Mouse (Mus musculus) fat pad, adult 2 months (tissue): ENCODE measurements around the gene Hist1h2bl.
"Not testable (repeated sequence)": the region's sequence is repeated elsewhere in the genome, so short reads cannot be mapped to it uniquely, and the experiment has no call there.

Experiments
- DNase-seq: peaks from one replicate; pipeline ENCODE4 v3.0.0-alpha.2; 2011; ENCODE audit warnings: low read depth, low spot score; ENCODE audit errors: extremely low read depth

The Hist1h2bl gene

DNA sequence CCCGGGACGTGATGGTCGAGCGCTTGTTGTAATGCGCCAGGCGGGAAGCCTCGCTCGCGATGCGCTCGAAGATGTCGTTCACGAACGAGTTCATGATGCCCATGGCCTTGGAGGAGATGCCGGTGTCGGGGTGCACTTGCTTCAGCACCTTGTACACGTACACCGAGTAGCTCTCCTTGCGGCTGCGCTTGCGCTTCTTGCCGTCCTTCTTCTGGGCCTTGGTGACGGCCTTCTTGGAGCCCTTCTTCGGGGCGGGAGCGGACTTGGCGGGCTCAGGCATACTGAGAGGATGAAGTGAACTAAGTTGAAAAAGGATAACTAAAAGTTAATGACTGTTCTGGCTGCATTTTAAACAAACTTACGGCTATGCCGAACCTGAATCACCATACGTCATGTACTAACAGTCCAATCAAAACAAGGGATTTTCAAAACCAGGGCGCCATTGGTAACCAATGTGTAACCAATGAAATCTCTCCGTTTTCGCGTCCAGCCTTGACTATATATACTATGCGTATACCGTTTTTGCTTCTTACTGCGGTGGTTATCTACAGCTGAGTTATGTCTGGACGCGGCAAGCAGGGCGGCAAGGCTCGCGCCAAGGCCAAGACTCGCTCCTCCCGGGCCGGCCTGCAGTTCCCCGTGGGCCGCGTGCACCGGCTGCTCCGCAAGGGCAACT is at the start of gene Hist1h2bl, which contains the start of gene Hist1h2ai:
Gene Hist1h2bl, minus strand, starts transcription at position 280 of the 676 bp plus-strand sequence.
Gene Hist1h2ai, plus strand, starts transcription at position 559 of the 676 bp plus-strand sequence.
- DNase-seq, result peak; percentile 76

DNA sequence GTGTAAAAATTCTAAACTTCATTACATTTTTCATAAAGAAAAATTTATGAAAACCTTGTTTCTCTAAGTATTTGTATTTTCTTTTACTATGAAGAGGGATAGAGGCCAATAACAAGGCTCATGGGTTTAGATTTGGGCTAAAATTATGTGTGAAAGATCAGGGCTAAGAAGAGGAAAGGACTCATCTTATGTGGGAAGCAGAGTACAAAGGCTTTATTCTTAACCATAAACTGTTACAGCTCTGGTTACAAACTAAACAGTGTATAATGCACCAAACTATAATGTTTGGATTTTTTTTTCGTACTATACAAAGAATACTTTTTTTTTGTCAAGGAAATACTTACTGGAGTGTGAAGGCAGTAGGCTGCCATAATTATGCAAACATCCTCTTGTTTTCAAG is 39.8 kb upstream of the Hist1h2bl start:
- no peak for DNase-seq

DNA sequence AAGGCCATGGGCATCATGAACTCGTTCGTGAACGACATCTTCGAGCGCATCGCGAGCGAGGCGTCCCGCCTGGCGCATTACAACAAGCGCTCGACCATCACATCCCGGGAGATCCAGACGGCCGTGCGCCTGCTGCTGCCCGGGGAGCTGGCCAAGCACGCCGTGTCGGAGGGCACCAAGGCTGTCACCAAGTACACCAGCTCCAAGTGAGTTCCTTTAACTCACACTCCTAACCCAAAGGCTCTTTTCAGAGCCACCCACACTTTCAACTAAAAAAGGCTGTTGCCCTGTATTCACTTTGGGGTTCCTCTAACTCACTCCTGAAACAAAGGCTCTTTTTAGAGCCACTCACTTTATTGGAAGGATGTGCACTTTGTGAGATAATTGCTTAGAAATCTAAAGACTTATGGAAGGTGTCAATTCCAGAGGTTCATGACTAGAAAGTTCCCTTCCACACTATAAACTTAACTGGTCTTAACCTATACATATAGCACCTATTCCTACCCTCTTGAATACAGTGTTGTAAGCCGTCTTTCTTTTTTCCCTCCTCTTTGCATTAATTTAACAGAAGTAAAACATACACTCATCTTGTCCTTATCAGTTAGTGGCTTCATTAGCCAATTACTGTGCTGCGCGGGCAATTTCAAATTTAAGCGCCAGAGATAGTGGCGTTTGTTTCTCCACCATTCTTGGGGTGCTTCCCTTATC is 38.5 kb upstream of the Hist1h2bl start:
- DNase-seq, result not testable (repeated sequence)

DNA sequence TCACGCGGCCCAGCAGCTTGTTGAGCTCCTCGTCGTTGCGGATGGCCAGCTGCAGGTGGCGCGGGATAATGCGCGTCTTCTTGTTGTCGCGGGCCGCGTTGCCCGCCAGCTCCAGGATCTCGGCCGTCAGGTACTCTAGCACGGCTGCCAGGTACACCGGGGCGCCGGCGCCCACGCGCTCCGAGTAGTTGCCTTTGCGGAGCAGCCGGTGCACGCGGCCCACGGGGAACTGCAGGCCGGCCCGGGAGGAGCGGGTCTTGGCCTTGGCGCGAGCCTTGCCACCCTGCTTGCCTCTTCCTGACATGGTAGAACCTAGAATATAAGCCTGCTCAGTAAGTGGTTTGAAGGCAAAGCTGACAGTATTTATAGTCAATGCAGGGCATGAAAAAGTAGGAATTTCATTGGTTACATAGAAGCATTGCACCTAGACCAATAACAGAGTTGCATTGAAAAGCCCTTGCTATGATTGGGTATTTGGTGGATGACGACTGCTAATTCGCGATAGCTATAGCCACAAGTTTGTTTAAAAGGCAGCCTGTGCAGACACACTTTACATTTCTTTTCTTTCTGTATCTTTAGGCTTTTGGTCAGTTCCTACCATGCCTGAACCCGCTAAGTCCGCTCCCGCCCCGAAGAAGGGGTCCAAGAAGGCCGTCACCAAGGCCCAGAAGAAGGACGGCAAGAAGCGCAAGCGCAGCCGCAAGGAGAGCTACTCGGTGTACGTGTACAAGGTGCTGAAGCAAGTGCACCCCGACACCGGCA is 37.8 kb upstream of the Hist1h2bl start, which contains the start of the genes Hist1h2ak and Hist1h2bn:
Gene Hist1h2ak, minus strand, starts transcription at position 304 of the 762 bp plus-strand sequence.
Gene Hist1h2bn, plus strand, starts transcription at position 600 of the 762 bp plus-strand sequence.
- peak; percentile 91 for DNase-seq

DNA sequence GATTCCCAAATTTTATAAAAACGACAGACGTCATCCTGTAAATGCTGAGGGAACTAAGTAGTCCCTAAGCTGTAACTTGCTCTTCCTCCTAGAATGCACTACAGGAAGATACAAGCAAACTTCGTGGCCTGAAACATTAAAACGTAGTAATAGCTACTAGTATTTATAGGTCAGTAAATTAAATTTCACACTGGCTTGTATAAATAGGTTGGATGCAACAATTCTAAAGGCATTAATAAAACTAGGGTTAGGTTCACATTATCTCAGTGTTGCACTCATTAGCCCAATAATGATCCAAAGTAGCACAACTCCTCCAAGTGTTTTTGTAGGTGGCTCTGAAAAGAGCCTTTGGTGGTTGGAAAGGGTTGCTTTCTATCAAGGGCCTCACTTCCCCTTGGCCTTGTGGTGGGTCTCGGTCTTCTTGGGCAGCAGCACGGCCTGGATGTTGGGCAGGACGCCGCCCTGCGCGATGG is 37.1 kb upstream of the Hist1h2bl start:
- DNase-seq, result no peak

DNA sequence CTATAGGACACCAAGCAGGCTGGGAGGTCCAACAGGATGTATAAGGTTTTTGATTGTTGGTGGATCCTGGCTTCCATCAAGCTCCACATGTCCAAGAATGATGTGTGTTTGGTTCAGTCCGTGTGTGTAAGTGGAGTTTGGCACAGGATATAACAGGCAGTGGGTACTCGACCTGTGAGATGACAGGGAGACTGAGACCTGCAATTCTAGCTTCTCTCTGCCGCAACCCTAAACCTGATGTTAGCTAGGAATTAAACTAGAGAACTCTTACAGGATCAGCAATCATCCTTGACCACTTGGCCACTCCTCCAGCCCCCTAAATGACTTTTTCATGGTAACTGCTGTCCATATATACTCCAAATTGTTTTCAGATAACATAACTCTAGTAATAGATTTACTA is 36.4 kb upstream of the Hist1h2bl start:
- DNase-seq, result no peak

DNA sequence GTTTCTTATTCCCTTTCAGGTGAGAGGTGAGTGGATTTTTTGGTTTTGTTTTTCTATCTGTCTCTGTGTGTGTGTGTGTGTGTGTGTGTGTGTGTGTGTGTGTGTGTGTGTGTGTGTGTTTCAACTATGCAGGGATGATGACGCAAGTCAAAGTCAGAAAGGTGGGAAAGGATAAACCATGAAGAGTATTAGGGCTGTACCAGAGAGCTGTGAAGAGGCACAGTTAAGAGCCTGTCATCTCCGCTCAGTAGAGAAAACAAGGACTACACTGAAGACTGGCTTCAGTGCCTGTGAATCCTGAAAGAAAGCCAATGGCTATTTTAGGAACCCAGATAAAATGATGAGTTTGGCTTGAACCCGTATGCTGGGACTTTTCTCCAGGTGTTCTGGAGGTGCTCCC is 35.9 kb upstream of the Hist1h2bl start:
- DNase-seq, result no peak

DNA sequence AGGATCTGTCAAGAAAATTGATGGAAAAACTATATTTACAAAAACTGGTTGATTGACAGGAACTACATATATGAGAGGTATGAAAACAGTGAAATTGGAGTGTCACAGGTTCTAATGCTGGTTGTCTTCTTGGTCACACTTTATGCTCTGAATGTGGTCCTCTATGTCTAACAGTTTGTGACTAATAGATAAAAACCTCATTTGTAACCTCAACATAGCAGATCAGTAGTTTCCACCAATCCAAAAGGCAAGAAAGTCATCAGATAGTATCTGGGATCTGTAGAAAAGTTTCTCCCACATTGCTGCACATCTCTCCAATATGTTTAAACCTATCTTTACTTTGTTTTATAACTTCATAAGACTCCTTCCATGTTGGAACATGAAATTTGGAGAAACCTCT is 35.5 kb upstream of the Hist1h2bl start:
- no peak for DNase-seq

DNA sequence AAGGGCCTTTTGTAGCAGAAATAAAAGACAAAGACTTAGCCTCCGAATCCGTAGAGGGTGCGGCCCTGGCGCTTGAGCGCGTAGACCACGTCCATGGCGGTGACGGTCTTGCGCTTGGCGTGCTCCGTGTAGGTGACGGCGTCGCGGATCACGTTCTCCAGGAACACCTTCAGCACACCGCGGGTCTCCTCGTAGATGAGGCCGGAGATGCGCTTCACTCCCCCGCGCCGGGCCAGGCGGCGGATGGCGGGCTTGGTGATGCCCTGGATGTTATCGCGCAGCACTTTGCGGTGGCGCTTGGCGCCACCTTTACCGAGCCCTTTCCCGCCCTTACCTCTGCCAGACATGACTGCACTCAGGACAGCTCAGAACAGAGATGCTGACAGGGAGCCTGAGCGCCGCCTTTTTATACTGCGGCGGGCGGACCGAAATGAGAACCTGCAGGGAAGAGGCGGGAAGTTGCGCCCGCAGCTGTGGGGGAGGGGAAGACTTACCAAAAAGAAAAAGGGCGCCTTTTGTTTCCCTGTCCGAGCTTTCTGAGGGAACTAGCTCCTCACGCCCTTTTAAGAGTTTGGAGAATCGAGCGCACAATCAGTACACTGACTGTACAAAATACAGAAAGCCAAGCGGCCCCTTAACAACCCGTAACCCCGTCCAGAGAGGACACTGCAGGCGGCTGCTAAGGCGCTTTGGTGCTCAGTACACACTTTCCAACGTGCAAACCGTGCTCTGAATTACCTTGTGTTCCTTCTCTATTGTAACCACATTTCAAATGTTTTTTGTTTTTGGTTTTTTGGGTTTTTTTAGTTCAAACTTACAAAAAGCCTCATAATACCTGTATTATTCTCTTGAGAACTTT is 34.4 kb upstream of the Hist1h2bl start, which contains the start of gene Hist1h4k:
Gene Hist1h4k, minus strand, starts transcription at position 347 of the 859 bp plus-strand sequence.
- DNase-seq, result not testable (repeated sequence)

DNA sequence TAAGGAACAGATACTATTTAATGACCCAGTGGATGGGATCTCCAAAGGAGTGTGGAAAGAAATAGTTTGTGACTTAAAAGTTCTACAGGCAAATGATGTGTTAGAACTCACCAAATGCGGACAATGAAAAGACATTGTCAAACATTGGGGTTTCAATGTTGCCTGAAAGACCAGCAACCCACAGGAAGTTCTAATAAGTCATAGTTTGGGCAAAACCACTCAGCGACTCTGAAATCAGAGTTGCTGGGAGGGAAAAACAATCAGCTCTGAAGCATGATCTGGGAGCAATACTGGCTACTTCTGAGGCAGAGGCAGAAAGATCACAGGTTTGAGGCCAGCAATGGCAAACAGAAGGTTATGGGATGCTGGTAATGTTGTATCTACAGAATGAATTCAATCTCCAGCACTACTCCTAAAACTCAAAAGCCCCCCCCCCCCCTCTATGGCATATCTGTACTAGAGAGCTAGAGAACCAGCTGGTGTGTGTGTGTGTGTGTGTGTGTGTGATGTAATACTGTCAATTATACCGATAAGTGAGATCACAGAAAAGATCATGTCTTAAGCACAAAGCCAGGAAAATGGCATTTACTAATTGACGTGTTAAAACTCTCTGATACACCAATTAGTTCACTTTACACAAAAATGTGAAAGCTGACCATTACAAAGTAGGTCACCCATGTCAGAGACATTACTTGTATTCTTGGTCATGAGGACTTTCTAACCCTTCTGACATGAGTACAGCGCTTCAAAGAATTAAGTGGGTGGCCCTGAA is 33.6 kb upstream of the Hist1h2bl start:
- no peak for DNase-seq

DNA sequence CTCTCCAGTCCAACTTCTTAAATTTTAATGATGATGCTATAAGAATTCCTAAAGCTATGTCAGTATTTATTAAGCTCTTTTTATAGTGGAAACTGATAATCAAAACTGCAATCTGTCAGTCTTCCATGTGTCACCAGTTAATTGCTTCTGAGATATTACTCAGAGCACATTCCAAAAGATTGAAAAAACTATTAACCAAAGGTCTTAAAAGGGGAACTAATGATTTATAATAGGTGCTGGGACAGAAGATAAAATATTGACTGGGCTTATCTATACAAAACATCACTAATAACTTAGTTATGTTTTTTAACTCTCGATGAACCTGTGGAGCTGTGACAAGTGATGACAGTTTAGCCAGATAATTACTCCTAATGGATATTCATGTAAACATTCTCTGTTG is 29.1 kb upstream of the Hist1h2bl start:
- no peak for DNase-seq

DNA sequence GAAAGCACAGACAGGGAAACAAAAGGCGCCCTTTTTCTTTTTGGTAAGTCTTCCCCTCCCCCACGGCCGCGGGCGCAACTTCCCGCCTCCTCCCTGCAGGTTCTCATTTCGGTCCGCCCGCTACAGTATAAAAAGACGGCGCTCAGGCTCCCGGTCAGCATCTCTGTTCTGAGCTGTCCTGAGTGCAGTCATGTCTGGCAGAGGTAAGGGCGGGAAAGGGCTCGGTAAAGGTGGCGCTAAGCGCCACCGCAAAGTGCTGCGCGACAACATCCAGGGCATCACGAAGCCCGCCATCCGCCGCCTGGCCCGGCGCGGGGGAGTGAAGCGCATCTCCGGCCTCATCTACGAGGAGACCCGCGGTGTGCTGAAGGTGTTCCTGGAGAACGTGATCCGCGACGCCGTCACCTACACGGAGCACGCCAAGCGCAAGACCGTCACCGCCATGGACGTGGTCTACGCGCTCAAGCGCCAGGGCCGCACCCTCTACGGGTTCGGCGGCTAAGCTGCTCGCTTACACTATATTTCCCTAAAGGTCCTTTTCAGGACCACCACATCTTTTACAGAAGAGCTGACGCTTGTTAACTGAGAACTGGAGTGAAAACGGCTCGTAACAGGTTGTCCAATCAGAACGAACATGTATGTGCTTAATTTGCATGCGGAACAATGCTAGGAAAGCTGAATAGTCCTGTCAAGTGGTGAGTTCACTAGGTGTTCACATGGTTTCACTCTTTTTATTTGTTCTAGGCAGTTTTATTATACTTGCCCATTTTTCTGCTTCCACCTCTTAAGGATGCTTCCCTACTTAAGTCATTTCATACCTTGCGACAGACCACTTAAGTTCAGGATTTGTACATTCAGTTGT is 19.2 kb upstream of the Hist1h2bl start, which contains the start of gene Hist1h4j:
Gene Hist1h4j, plus strand, starts transcription at position 159 of the 862 bp plus-strand sequence.
- DNase-seq, result not testable (repeated sequence)

DNA sequence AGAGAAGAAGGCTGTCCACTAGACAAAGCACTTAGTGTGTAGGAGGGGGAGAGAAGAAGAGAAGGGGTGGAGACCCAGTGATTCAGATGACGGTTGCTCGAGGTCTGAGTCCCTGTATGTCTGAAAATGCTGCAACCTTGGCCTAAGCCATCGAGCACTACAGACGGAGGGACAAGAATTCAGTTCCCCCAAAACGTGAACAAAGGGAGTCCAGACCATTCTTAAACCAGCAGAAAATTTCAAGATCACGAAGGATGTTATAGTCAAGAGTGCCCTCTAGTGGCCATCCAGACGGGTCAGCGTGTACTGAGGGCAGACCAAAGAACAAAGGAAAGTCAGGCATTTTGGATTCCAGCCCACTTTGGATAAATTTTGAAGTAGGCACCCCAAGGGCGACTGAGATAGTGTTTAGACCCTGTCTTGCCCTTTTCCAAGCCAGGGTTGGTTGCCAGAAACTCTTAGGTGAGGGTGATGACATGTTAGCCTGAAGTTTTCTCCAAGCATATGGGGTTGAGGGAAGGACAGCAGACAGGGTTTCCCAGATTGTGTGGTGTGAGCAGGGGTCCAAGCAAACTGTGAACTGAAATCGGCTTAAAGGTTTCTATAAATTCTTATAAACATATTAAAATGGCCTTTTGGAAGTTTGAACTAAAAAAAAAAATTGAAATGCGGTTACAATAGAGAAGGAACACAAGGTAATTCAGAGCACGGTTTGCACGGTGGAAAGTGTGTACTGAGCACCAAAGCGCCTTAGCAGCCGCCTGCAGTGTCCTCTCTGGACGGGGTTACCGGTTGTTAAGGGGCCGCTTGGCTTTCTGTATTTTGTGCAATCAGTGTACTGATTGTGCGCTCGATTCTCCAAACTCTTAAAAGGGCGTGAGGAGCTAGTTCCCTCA is 18.3 kb upstream of the Hist1h2bl start:
- no peak for DNase-seq

DNA sequence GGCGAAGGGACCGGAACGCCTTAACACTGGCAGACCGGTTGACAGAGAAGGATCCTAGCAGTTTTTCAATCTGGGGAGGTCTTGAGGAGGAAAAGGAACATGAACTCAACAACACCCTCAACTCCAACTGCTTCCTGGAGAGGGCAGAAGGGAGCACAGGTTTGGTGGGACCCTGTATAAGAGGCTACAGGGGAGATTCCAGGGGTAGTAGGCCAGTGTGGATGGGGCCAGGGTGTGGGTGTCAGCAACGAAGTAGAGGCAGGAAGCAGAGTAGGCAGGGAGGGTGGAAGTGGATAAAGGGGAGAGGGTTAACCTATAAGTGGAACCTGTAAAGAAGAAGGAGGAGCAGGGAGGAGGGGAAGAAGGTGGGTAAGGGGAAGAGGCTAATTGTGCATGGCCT is 17.5 kb upstream of the Hist1h2bl start:
- no peak for DNase-seq

DNA sequence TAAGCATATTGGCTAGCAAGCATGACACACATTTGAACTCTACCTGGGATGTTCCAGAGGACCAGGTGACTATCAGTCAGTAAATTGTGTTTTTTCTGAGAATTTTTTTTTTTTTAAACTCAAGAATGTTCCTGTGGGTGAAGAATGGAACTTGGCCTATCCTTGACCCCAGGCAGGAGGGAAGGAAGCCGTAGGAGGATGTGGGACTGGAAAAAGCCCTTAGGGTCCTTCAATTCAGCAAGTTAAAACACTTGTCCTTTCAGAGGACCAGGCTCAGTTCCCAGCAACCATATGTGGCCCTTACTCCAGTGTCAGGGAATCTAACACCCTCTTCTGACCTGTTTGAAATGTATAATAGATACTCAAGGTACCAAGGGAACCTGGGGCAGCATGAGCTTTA is 13.6 kb upstream of the Hist1h2bl start:
- DNase-seq, result no peak

DNA sequence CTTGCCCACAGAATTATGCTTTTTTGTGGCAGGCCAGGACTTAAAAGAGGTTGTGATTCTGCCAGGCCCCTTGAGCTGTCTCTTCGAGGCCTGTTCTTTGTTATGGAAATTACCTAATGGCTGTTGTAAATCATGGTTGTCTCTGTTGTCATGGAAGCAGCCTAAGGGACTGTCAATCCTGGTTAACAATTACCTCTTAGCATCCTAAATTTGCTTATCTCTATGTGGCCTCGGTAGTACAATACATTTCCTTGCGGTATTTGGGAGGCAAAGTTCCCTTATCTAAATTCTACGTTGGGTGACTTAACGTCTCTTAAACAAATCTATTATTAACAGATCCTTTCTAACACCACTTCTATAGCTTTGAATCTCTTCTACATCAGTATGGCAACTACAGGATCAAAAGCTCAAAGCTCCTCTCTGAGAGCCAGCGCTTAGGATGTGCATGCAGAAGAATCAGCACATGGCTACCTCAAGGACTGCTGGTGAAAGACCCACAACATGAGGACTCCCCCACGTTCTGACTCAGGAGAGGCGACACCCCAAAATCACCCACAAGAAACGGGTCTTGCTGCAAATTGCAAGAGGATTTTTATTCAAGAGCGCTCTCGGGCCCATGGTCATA is 12.1 kb upstream of the Hist1h2bl start:
- DNase-seq, result no peak
